Mouse (Mus musculus) gastrocnemius, adult 18-20 months (tissue): ENCODE results near the gene Scn3b. TPM values are rescaled to one million over a fixed set of nuclear protein-coding genes. Genes with fewer than 3 reads are reported as not detected.

Source experiments
- DNase-seq: peaks from one replicate; pipeline ENCODE4 v3.0.0; 2021; ENCODE audit warnings: low spot score
- total RNA-seq, 2 experiments: library from RNA; stranded (reverse); gene quantifications; 2 replicates each; pipeline ENCODE4 v1.2.3; 2021

Gene Scn3b
- total RNA-seq, 2 experiments from 2014 or later = 1.1 to 2.3 TPM

- no peak for DNase-seq
Measured at GRCm38 (mm10) chr9:40334617-40335016, 65.6 kb downstream of the Scn3b start.

GRCm38 (mm10) chr9:40336701-40337100 is 67.7 kb downstream of the Scn3b start:
- no peak for DNase-seq

GRCm38 (mm10) chr9:40337131-40337820 is 68.3 kb downstream of the Scn3b start:
- no peak for DNase-seq

GRCm38 (mm10) chr9:40339578-40339977 is 70.6 kb downstream of the Scn3b start:
- DNase-seq = no peak

Other genes with a start within 250 kb of the Scn3b start
- gene Olfr981, start 247.8 kb upstream of the Scn3b start, total RNA-seq = not detected
- not detected for gene Olfr982, start 195.4 kb upstream of the Scn3b start, total RNA-seq
- gene Olfr983, start 175.6 kb upstream of the Scn3b start, total RNA-seq = not detected
- gene Olfr984, start 155.0 kb upstream of the Scn3b start, total RNA-seq = not detected
- not detected for gene Olfr985, start 139.0 kb upstream of the Scn3b start, total RNA-seq
- not detected for gene Tmem225, start 121.1 kb upstream of the Scn3b start, total RNA-seq
- not detected for gene Olfr986, start 88.3 kb upstream of the Scn3b start, total RNA-seq
- gene Zfp202, start 76.9 kb upstream of the Scn3b start, total RNA-seq = 1 to 10 TPM; 1.3 to 1.6 TPM